Mouse (Mus musculus) ES-Bruce4 (cell line): ENCODE data around the gene Epha2.

Experiments
- CTCF ChIP-seq: IDR thresholded peaks from one replicate; pipeline ENCODE4 v1.8.1; 2011; ENCODE audit warnings: low read depth, low read length
- EP300 ChIP-seq: IDR thresholded peaks from 2 replicates; pipeline ENCODE4 v1.6.1; 2011; ENCODE audit warnings: low read depth, low read length; ENCODE audit not compliant: insufficient read depth
- POLR2A ChIP-seq: IDR thresholded peaks from one replicate; pipeline ENCODE4 v1.8.1; 2011; ENCODE audit warnings: low read length; ENCODE audit not compliant: insufficient read depth

DNA sequence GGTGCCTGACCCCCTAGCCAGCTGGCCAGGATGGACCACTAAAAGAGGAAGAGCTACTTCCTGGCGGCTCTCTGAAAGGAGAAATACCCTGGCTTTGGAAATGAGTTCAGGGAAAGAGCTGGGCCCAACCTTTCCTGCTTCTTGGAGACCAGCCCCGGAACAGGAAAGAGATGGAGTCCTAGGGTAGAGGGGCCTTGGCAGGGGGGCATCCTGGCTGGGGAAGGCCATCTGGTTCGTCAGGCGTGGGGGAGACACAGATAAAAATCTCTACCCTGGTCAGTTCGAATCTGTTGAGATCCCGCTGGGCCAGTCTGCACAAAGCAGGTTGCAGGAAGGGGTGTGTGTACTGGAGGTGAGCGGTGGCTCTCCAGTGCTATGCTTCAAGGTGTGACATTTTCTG lies 15.0 kb downstream of the Epha2 start:
- TF ChIP-seq CTCF: no peak
- TF ChIP-seq EP300: no peak
- no peak for TF ChIP-seq POLR2A
